Mouse (Mus musculus) lung, postnatal 10 days (tissue): Measurements from ENCODE around the gene Smoc2.

Experiments
- DNase-seq: peaks from one replicate; pipeline ENCODE4 v3.0.0; 2021

Gene Smoc2

DNA sequence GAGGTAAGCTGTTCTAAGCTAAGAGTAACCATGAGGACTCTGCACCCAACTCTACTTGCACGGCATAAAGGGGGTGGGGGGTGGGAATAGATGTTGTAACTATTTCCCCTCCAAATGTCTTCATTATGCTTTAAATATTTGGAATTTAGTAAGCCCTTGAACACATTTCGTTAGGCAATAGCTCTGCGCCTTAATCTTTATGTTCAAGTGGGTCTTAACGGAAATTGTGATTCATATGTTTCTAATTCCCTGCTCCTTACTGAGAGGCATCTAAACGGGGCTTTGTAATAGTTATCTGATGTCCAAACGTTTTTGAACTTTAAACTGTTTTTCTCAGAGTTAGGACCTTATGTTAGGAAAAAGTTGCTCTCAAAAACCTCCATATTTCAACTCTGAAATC lies 147.2 kb downstream of the Smoc2 start:
- no peak for DNase-seq

DNA sequence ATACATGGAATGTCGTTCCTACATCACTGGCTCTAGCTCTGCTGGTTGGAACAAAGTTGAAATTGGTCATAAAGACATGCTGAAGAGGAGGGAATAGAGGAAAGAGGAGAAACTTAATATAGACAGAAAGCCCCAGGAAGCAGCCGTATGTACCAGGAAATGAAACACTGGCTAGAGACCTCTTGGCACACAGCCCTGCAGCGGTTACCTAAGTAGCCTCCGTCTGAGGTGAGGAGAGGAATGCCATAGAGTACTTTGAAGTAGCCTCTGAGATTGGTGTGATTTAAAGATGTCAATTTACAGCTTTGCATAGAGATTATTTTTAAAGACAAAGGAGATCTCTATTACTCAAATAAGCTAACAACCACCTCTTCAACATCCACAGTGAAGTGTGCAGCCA lies 155.4 kb downstream of the Smoc2 start:
- DNase-seq: peak; percentile 56

DNA sequence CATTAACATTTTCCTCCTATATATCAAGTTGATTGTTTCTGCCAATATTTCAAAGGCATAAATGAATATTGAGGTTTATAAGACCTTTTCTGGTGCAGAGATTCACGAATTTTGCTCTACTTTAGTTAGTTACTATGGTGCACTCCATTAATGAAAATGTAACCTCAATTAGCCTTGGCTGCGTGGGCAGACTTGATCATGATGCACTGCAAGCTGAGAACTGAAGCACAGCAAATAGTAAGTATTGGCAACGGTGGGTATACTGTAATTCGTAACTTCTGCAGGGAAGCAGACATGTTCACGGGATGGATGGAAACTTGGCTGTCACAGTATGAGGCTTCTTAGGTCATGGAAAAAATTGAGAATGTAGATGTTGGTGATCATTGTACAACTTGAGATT lies 166.3 kb downstream of the Smoc2 start:
- no peak for DNase-seq

DNA sequence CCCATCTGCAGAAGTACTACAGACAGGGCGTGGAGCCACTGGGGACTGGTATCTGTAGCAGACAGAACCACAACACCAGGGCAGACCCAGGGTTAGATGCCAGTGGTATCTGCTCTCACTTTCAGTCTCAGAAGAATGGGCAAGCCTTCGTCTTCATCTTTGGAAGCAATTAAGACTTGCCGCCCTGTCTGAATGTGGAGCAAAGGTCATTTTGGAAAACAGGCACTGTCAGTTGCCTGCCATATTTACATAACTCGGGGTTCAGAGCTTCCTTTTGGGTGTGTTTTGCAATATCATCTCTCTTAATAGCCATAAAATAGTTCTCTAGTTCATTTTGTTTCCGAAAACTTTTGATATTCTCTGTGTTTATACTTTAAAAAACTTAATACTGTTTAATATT lies 168.0 kb downstream of the Smoc2 start:
- DNase-seq: no peak
